Mouse (Mus musculus): ENCODE results near the gene Agbl1. TPM values are rescaled to one million over a fixed set of nuclear protein-coding genes. Genes with fewer than 3 reads are reported as not detected.
"Not testable (repeated sequence)": the region's sequence is repeated elsewhere in the genome, so short reads cannot be mapped to it uniquely, and the experiment has no call there.

Agbl1 gene
- polyA plus RNA-seq, 1 experiment = not detected

- H3K27ac ChIP-seq (ENCODE audit: insufficient read depth, low read length) = no peak overlapping the region
- TF ChIP-seq POLR2A (IDR thresholded peaks at IDR 0.05; ENCODE audit: low read depth, low read length) (no peak), CTCF (IDR thresholded peaks at IDR 0.05; ENCODE audit: borderline replicate concordance, insufficient read depth, low read length) (no peak)
- no peak overlapping the region for H3K4me3 ChIP-seq (ENCODE audit: insufficient read depth, low read length)
- no peaks in the 10 kb centered on the region for H3K4me1 ChIP-seq (ENCODE audit: control insufficient read depth, insufficient read depth, low read length)
Measured at GRCm38 (mm10) chr7:76674856-76675255, 445.2 kb downstream of the Agbl1 start.

- no peak overlapping the region for H3K4me3 ChIP-seq (ENCODE audit: insufficient read depth, low read length)
- H3K27ac ChIP-seq (ENCODE audit: insufficient read depth, low read length) = no peak overlapping the region
- no peaks in the 10 kb centered on the region for H3K4me1 ChIP-seq (ENCODE audit: control insufficient read depth, insufficient read depth, low read length)
- no peak for TF ChIP-seq CTCF (IDR thresholded peaks at IDR 0.05; ENCODE audit: borderline replicate concordance, insufficient read depth, low read length)
- no peak for TF ChIP-seq POLR2A (IDR thresholded peaks at IDR 0.05; ENCODE audit: low read depth, low read length)
Measured at GRCm38 (mm10) chr7:76701224-76701623, 471.5 kb downstream of the Agbl1 start.

GRCm38 (mm10) chr7:76732220-76732619 lies 502.5 kb downstream of the Agbl1 start:
- not testable (repeated sequence) for H3K4me3 ChIP-seq (ENCODE audit: insufficient read depth, low read length); H3K27ac ChIP-seq (ENCODE audit: insufficient read depth, low read length); H3K4me1 ChIP-seq (ENCODE audit: control insufficient read depth, insufficient read depth, low read length)

- Histone ChIP-seq H3K27ac (ENCODE audit: insufficient read depth, low read length) (no peak overlapping the region; the same call in 1 of the 2 replicates), H3K4me1 (ENCODE audit: control insufficient read depth, insufficient read depth, low read length) (peaks cover 9% of the 10 kb centered on the region), H3K4me3 (ENCODE audit: insufficient read depth, low read length) (no peak overlapping the region)
- TF ChIP-seq POLR2A (IDR thresholded peaks at IDR 0.05; ENCODE audit: low read depth, low read length) (no peak), CTCF (IDR thresholded peaks at IDR 0.05; ENCODE audit: borderline replicate concordance, insufficient read depth, low read length) (no peak)
Measured at GRCm38 (mm10) chr7:76777237-76777855, 547.7 kb downstream of the Agbl1 start.

- Histone ChIP-seq H3K27ac (ENCODE audit: insufficient read depth, low read length) (no peak overlapping the region), H3K4me3 (ENCODE audit: insufficient read depth, low read length) (no peak overlapping the region)
- TF ChIP-seq POLR2A (IDR thresholded peaks at IDR 0.05; ENCODE audit: low read depth, low read length) (no peak), CTCF (IDR thresholded peaks at IDR 0.05; ENCODE audit: borderline replicate concordance, insufficient read depth, low read length) (no peak)
Measured at GRCm38 (mm10) chr7:76780446-76780845, 550.8 kb downstream of the Agbl1 start.

GRCm38 (mm10) chr7:76788561-76789306 lies 559.0 kb downstream of the Agbl1 start:
- TF ChIP-seq CTCF (IDR thresholded peaks at IDR 0.05; ENCODE audit: borderline replicate concordance, insufficient read depth, low read length) (no peak), POLR2A (IDR thresholded peaks at IDR 0.05; ENCODE audit: low read depth, low read length) (no peak)

More at GRCm38 (mm10) chr7:76780446-76780845, 550.8 kb downstream of the Agbl1 start:
- peaks cover 9% of the 10 kb centered on the region for H3K4me1 ChIP-seq (ENCODE audit: control insufficient read depth, insufficient read depth, low read length)

GRCm38 (mm10) chr7:76790041-76790440 lies 560.4 kb downstream of the Agbl1 start:
- Histone ChIP-seq H3K27ac (ENCODE audit: insufficient read depth, low read length) (no peak overlapping the region), H3K4me3 (ENCODE audit: insufficient read depth, low read length) (no peak overlapping the region), H3K4me1 (ENCODE audit: control insufficient read depth, insufficient read depth, low read length) (no peaks in the 10 kb centered on the region)
- TF ChIP-seq POLR2A (IDR thresholded peaks at IDR 0.05; ENCODE audit: low read depth, low read length) (no peak), CTCF (IDR thresholded peaks at IDR 0.05; ENCODE audit: borderline replicate concordance, insufficient read depth, low read length) (no peak)

More at GRCm38 (mm10) chr7:76788561-76789306, 559.0 kb downstream of the Agbl1 start:
- no peaks in the 10 kb centered on the region for H3K4me1 ChIP-seq (ENCODE audit: control insufficient read depth, insufficient read depth, low read length)
- no peak overlapping the region for H3K4me3 ChIP-seq (ENCODE audit: insufficient read depth, low read length)
- no peak overlapping the region for H3K27ac ChIP-seq (ENCODE audit: insufficient read depth, low read length)

- Histone ChIP-seq H3K4me3 (ENCODE audit: insufficient read depth, low read length) (no peak overlapping the region), H3K4me1 (ENCODE audit: control insufficient read depth, insufficient read depth, low read length) (no peaks in the 10 kb centered on the region), H3K27ac (ENCODE audit: insufficient read depth, low read length) (no peak overlapping the region)
- TF ChIP-seq POLR2A (IDR thresholded peaks at IDR 0.05; ENCODE audit: low read depth, low read length) (no peak), CTCF (IDR thresholded peaks at IDR 0.05; ENCODE audit: borderline replicate concordance, insufficient read depth, low read length) (no peak)
Measured at GRCm38 (mm10) chr7:76791247-76791646, 561.6 kb downstream of the Agbl1 start.

GRCm38 (mm10) chr7:76810003-76810402 lies 580.3 kb downstream of the Agbl1 start:
- Histone ChIP-seq H3K4me1 (ENCODE audit: control insufficient read depth, insufficient read depth, low read length) (peaks cover 6% of the 10 kb centered on the region), H3K4me3 (ENCODE audit: insufficient read depth, low read length) (no peak overlapping the region), H3K27ac (ENCODE audit: insufficient read depth, low read length) (no peak overlapping the region)
- TF ChIP-seq POLR2A (IDR thresholded peaks at IDR 0.05; ENCODE audit: low read depth, low read length) (no peak), CTCF (IDR thresholded peaks at IDR 0.05; ENCODE audit: borderline replicate concordance, insufficient read depth, low read length) (no peak)

- no peak for TF ChIP-seq POLR2A (IDR thresholded peaks at IDR 0.05; ENCODE audit: low read depth, low read length)
- TF ChIP-seq CTCF (IDR thresholded peaks at IDR 0.05; ENCODE audit: borderline replicate concordance, insufficient read depth, low read length) = no peak
- Histone ChIP-seq H3K27ac (ENCODE audit: insufficient read depth, low read length) (no peak overlapping the region), H3K4me3 (ENCODE audit: insufficient read depth, low read length) (no peak overlapping the region), H3K4me1 (ENCODE audit: control insufficient read depth, insufficient read depth, low read length) (no peaks in the 10 kb centered on the region)
Measured at GRCm38 (mm10) chr7:76820571-76820970, 590.9 kb downstream of the Agbl1 start.

Data from embryonic fibroblast, embryonic 13.5 days (primary cell).